Mouse (Mus musculus) A20 (cell line): ENCODE measurements around the gene Fam124b.

ENCODE experiments used
- DNase-seq: peaks from one replicate; pipeline ENCODE4 v3.0.0-alpha.2; 2011; ENCODE audit warnings: low read depth, low spot score

The Fam124b gene

GRCm38 (mm10) chr1:80177651-80178382 is 40.5 kb downstream of the Fam124b start:
- DNase-seq = peak; percentile 6

- DNase-seq = no peak
Measured at GRCm38 (mm10) chr1:80167706-80168105, 50.6 kb downstream of the Fam124b start.

- DNase-seq = no peak
Measured at GRCm38 (mm10) chr1:80166577-80166976, 51.7 kb downstream of the Fam124b start.

- DNase-seq = no peak
Measured at GRCm38 (mm10) chr1:80165391-80165790, 52.9 kb downstream of the Fam124b start.

GRCm38 (mm10) chr1:80162943-80163342 is 55.3 kb downstream of the Fam124b start:
- no peak for DNase-seq

GRCm38 (mm10) chr1:80159586-80159985 is 58.7 kb downstream of the Fam124b start:
- no peak for DNase-seq

GRCm38 (mm10) chr1:80154902-80155301 is 63.4 kb downstream of the Fam124b start:
- DNase-seq = no peak

GRCm38 (mm10) chr1:80153125-80153716 is 65.1 kb downstream of the Fam124b start:
- peak; percentile 5 for DNase-seq

GRCm38 (mm10) chr1:80150681-80151080 is 67.6 kb downstream of the Fam124b start:
- DNase-seq = no peak
